Mouse (Mus musculus) kidney, embryonic 15.5 days (tissue): Measurements from ENCODE around the gene Chn2. TPM values are rescaled to one million over a fixed set of nuclear protein-coding genes. Genes with fewer than 3 reads are reported as not detected.

Experiments
- ATAC-seq: fragments of 200-750 bp; cut with Nextera tagmentation; replicated peaks from 2 replicates; pipeline ENCODE4 v1.8.0; 2017; ENCODE audit warnings: moderate TSS enrichment; ENCODE audit not compliant: low FRiP score
- H3K27ac ChIP-seq: fragments of 300-500 bp; sonication (generic); 2 replicates; pipeline ENCODE4 v1.5.1; 2015; ENCODE audit warnings: mild to moderate bottlenecking, inconsistent platforms
- H3K27me3 ChIP-seq: fragments of 300-500 bp; sonication (generic); 2 replicates; pipeline ENCODE4 v1.6.1; 2015; ENCODE audit warnings: inconsistent platforms
- H3K36me3 ChIP-seq: fragments of 300-500 bp; sonication (generic); 2 replicates; pipeline ENCODE4 v1.6.1; 2015; ENCODE audit warnings: inconsistent platforms
- H3K4me1 ChIP-seq: fragments of 300-500 bp; sonication (generic); 2 replicates; pipeline ENCODE4 v1.6.1; 2015; ENCODE audit warnings: inconsistent platforms
- H3K4me2 ChIP-seq: fragments of 300-500 bp; sonication (generic); 2 replicates; pipeline ENCODE4 v1.6.1; 2015; ENCODE audit warnings: moderate library complexity, mild to moderate bottlenecking, inconsistent platforms
- H3K4me3 ChIP-seq: fragments of 300-500 bp; sonication (generic); replicated peaks from 2 replicates; pipeline ENCODE4 v1.5.1; 2015; ENCODE audit warnings: mild to moderate bottlenecking, inconsistent platforms
- H3K9ac ChIP-seq: fragments of 300-500 bp; sonication (generic); 2 replicates; pipeline ENCODE4 v1.6.1; 2015; ENCODE audit warnings: mild to moderate bottlenecking, inconsistent platforms
- H3K9me3 ChIP-seq: fragments of 300-500 bp; sonication (generic); replicated peaks from 2 replicates; pipeline ENCODE4 v1.6.1; 2016; ENCODE audit warnings: inconsistent platforms
- WGBS: fragments of 180-500 bp; shearing (Covaris S2); methylation state at CpG from one replicate; pipeline ENCODE4 v1.1.7; 2015; ENCODE audit warnings: mixed read lengths; 5-methylcytosine and 5-hydroxymethylcytosine counted together
- polyA plus RNA-seq: library from polyadenylated mRNA; unstranded; fragments of >200 nt; fragmentation: Nextera tagmentation; extraction: Ambion mirVana; gene quantifications from 2 replicates; pipeline ENCODE4 v1.2.1, GENCODE M21; 2015

Chn2 gene
- polyA plus RNA-seq, 1 experiment from 2014 or later: 15.5 TPM

DNA sequence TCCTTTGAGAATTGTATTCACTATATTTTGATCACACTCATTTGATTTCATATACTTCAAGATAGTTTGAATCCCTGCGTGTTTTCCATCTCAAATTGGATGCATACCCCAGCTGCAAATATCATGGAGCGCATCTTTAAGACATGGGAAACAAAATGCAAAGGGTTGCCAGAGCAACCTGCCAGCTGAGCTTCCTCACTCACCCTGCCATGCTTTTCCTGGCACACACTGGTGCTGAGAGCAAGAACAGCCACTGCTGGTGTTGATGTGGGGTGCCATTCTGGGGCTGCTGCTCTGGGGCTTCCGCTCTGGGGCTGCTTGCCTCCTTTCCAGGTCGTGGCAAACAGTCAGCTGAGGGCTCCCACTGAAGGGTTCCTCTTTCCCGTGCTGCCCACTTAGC lies 247.5 kb downstream of the Chn2 start:
- H3K9ac ChIP-seq: no peak overlapping the region
- no peaks in the 10 kb centered on the region for H3K4me1 ChIP-seq
- no peak for ATAC-seq
- no peak overlapping the region for H3K27ac ChIP-seq
- no peaks in the 10 kb centered on the region for H3K9me3 ChIP-seq
- H3K4me2 ChIP-seq: no peak overlapping the region
- peaks cover 31% of the 10 kb centered on the region for H3K27me3 ChIP-seq
- no peak overlapping the region for H3K4me3 ChIP-seq
- H3K36me3 ChIP-seq: no peaks in the 10 kb centered on the region
- 77% methylated on average over 5 of the region's 5 CpGs for WGBS

DNA sequence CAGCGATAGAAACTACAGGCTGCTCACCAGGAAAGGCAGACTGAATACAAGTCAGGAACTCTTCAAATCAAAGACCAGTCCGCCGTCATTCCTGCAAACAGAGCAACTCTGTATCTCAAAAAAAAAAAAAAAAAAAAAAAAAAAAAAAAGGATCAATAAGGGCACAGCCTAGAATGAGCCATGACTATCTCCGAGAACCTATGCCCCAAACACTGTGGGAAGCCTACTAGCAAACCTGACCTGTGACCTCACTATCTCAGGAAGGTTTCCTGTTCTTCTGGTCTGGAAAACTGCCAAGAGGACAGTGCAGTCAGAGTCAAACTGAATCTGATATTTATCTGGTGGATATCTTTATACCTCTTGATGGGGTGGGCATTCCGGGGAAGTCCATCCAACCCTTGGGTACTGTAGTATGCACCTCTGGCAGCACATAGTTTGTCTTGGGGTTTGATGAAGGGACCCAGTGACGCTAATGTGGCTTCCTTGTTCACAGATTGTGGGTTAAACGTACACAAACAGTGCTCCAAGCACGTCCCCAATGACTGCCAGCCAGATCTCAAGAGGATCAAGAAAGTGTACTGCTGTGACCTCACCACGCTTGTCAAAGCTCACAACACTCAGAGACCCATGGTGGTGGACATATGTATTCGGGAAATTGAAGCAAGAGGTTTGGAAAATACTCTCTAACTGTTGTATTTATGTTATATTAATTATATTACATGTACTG lies 250.6 kb downstream of the Chn2 start:
- Histone ChIP-seq H3K9me3 (no peaks in the 10 kb centered on the region), H3K4me3 (no peak overlapping the region), H3K9ac (no peak overlapping the region), H3K36me3 (peaks cover 2% of the 10 kb centered on the region; the same call in 1 of the 2 replicates), H3K4me2 (no peak overlapping the region), H3K4me1 (no peaks in the 10 kb centered on the region), H3K27me3 (peaks cover 15% of the 10 kb centered on the region; the same call in 1 of the 2 replicates), H3K27ac (no peak overlapping the region)
- ATAC-seq: no peak
- WGBS: 78% methylated on average over 10 of the region's 10 CpGs

- H3K9ac ChIP-seq: no peak overlapping the region
- H3K9me3 ChIP-seq: no peaks in the 10 kb centered on the region
- H3K27ac ChIP-seq: no peak overlapping the region
- no peaks in the 10 kb centered on the region for H3K4me1 ChIP-seq
- H3K36me3 ChIP-seq: peaks cover 12% of the 10 kb centered on the region
- ATAC-seq: no peak
- WGBS: 87% methylated on average over 2 of the region's 2 CpGs
- no peak overlapping the region for H3K4me2 ChIP-seq
- no peaks in the 10 kb centered on the region for H3K27me3 ChIP-seq
- H3K4me3 ChIP-seq: no peak overlapping the region
Observed at GRCm38 (mm10) chr6:54297231-54297630, 257.9 kb downstream of the Chn2 start.

DNA sequence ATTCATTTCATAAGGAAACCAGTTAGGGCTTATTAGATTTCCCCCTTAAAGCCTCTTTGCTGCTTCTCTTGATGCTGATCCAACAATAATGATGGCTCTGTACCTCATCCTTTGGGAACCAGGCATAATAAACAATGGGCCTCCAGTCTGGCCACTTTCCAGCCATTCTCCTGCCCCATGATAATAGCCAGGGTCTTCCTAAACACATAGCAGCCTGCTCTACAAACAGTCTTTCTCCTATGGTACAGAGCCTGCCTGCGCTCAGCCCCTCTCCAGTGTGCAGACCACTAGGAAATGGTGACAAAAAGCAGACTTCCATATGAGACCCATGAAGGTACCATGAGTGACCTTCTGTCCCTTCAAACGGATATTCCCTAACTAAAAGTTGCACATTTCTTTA lies 260.1 kb downstream of the Chn2 start:
- Histone ChIP-seq H3K36me3 (peaks cover 9% of the 10 kb centered on the region), H3K27ac (0 out of 2 replicates have a peak overlapping the region, but pooled peaks have one; percentile 35), H3K9ac (no peak overlapping the region), H3K4me1 (no peaks in the 10 kb centered on the region), H3K4me3 (no peak overlapping the region), H3K27me3 (no peaks in the 10 kb centered on the region), H3K9me3 (no peaks in the 10 kb centered on the region), H3K4me2 (no peak overlapping the region)
- 72% methylated on average over 2 of the region's 2 CpGs for WGBS
- no peak for ATAC-seq

- 68% methylated on average over 1 of the region's 1 CpGs for WGBS
- no peak overlapping the region for H3K4me2 ChIP-seq
- no peaks in the 10 kb centered on the region for H3K4me1 ChIP-seq
- H3K27ac ChIP-seq: no peak overlapping the region
- H3K4me3 ChIP-seq: no peak overlapping the region
- H3K9ac ChIP-seq: no peak overlapping the region
- H3K36me3 ChIP-seq: no peaks in the 10 kb centered on the region
- H3K9me3 ChIP-seq: no peaks in the 10 kb centered on the region
- H3K27me3 ChIP-seq: no peaks in the 10 kb centered on the region
- ATAC-seq: no peak
Observed at GRCm38 (mm10) chr6:54305777-54306176, 266.4 kb downstream of the Chn2 start.

- H3K9ac ChIP-seq: no peak overlapping the region
- H3K36me3 ChIP-seq: no peaks in the 10 kb centered on the region
- no peaks in the 10 kb centered on the region for H3K27me3 ChIP-seq
- H3K4me2 ChIP-seq: no peak overlapping the region
- H3K4me1 ChIP-seq: peaks cover 4% of the 10 kb centered on the region
- no peak overlapping the region for H3K4me3 ChIP-seq
- H3K9me3 ChIP-seq: no peaks in the 10 kb centered on the region
- WGBS: 77% methylated on average over 2 of the region's 2 CpGs
- no peak overlapping the region for H3K27ac ChIP-seq
- no peak for ATAC-seq
Observed at GRCm38 (mm10) chr6:54313071-54313470, 273.7 kb downstream of the Chn2 start.

GRCm38 (mm10) chr6:54318618-54319017 lies 279.3 kb downstream of the Chn2 start:
- Histone ChIP-seq H3K9ac (no peak overlapping the region), H3K27me3 (peaks cover 4% of the 10 kb centered on the region; the same call in 1 of the 2 replicates), H3K36me3 (no peaks in the 10 kb centered on the region), H3K4me1 (peaks cover 14% of the 10 kb centered on the region), H3K9me3 (no peaks in the 10 kb centered on the region), H3K4me3 (no peak overlapping the region), H3K27ac (peak overlapping the region; percentile 20; the same call in 1 of the 2 replicates), H3K4me2 (no peak overlapping the region)
- WGBS: 70% methylated on average over 9 of the region's 9 CpGs
- ATAC-seq: 0 out of 2 replicates have a peak, but pooled peaks have one; percentile 61

- 47% methylated on average over 3 of the region's 3 CpGs for WGBS
- ATAC-seq: peak; percentile 91
Observed at GRCm38 (mm10) chr6:54319198-54319597, 279.8 kb downstream of the Chn2 start.

DNA sequence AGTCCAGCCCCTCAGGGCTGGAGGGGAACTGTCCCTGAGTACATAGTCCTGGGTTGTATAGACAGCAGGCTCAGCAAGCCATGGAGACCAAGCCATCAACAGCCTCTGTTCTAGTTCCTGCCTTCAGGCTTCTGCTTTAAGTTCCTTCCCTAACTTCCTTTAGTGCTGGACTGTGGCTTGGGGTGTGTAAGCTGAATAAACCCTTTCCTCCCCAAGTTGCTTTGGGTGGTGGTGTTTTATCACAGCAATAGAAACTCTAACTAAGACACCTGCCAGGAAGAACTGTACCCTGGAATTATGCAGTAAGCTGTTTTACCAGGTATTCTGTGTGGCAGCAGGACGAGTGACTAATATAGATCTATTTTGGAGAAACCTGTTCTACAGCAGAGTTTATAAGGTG lies 280.9 kb downstream of the Chn2 start:
- no peak for ATAC-seq
- Histone ChIP-seq H3K4me3 (no peak overlapping the region), H3K4me1 (peaks cover 14% of the 10 kb centered on the region), H3K27ac (peak overlapping the region; percentile 48), H3K27me3 (peaks cover 18% of the 10 kb centered on the region), H3K9me3 (no peaks in the 10 kb centered on the region), H3K36me3 (no peaks in the 10 kb centered on the region), H3K4me2 (no peak overlapping the region), H3K9ac (no peak overlapping the region)
- WGBS: 75% methylated on average over 1 of the region's 1 CpGs

More at GRCm38 (mm10) chr6:54319198-54319597, 279.8 kb downstream of the Chn2 start:
- Histone ChIP-seq H3K4me1 (peaks cover 14% of the 10 kb centered on the region), H3K27ac (peak overlapping the region; percentile 41; the same call in 1 of the 2 replicates), H3K27me3 (peaks cover 8% of the 10 kb centered on the region), H3K9me3 (no peaks in the 10 kb centered on the region), H3K36me3 (no peaks in the 10 kb centered on the region), H3K4me2 (no peak overlapping the region), H3K9ac (no peak overlapping the region), H3K4me3 (no peak overlapping the region)

DNA sequence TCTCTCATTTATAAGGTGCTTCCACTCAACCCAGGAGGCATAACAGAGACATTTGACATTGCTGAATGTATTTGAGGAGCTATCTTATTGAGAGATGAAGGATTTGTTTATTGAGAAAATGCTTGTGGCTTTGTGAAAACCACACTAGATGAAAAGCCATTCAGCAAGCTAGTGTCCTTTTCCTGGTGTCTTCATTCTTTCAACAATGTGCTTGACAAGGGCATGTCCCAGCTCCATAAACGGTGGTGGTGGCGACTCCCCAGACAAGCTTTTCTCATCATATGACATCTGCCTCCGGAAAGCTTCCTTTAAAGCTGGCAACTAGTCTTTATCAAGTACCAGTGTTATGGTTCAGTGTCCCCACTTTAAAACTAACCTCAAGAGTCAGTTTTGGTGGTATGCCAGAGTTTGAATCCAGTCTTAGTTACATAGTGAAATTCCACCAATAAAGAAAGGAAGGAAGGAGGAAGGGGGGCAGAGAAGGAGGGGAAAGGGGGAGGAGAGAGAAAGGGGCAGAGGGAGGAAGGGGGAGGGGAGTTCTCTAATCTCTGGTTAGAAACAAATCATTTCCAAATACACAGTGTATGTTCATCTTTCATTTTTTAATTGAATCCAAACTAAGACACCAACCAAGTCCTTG lies 286.0 kb downstream of the Chn2 start, which contains the start of gene Prr15:
TSS of gene Prr15 (plus strand) at position 590 of the 640 bp plus-strand sequence.
- 45% methylated on average over 3 of the region's 3 CpGs for WGBS
- H3K9me3 ChIP-seq: no peaks in the 10 kb centered on the region
- H3K4me3 ChIP-seq: peak within 1 kb of the TSS; percentile 55
- H3K4me1 ChIP-seq: peaks cover 35% of the 10 kb centered on the region
- peaks cover 47% of the 10 kb centered on the region for H3K27me3 ChIP-seq
- H3K9ac ChIP-seq: peak within 1 kb of the TSS; percentile 47; the same call in 1 of the 2 replicates
- peak within 1 kb of the TSS; percentile 98 for H3K4me2 ChIP-seq
- no peaks in the 10 kb centered on the region for H3K36me3 ChIP-seq
- H3K27ac ChIP-seq: no peak within 1 kb of the TSS
- no peak for ATAC-seq

DNA sequence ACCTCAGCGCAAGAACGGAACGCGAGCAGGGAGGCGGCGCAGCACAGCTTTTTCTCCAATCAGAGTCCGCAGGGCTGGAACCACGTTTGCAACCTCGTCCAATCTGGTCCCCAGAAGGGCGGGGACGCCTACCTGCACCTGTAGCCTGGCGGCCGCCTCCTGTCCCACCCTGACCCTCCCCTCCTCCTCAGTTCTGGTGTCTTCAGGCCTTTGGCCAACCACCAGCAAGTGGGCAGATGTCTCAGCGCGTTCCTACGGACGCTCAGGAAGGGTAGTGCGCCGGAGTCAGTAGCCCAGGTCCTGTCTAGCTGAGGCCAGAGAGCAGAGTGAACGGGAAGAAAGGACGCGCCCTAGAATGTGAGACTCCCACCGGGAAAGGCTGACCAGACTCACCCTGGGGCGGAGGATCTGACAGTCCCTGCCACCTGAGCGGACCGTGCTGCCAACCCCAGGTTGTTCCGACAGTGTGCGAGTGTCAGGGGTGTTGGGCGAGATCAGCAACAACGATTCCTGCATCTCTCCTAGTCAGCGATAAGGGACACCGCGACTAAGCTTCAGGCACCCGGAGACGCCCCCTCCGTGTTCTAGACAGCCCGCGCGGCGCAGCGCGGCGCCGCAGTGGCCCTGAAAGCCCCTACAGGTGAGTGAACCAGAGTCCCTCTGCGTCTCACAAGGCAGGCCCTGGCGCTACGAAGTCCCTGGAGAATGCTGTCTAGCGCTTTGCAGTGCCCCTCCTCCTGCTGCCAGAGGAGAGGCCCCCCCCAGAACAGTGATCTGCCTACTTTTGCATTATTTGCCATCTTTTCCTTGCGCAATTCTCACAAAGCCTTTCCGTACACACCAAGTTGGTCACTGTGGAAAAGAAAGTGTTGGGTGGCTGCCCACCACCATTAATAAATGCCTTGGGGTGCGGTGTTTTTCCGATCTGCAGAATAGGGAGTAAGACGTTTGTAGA lies 287.6 kb downstream of the Chn2 start:
- H3K4me1 ChIP-seq: peaks cover 45% of the 10 kb centered on the region
- peaks cover 47% of the 10 kb centered on the region for H3K27me3 ChIP-seq
- WGBS: under 1% methylated on average over 53 of the region's 53 CpGs
- H3K4me3 ChIP-seq: peak overlapping the region; percentile 55
- no peaks in the 10 kb centered on the region for H3K36me3 ChIP-seq
- H3K4me2 ChIP-seq: peak overlapping the region; percentile 98
- ATAC-seq: peak; percentile 90
- peak overlapping the region; percentile 49 for H3K27ac ChIP-seq
- peak overlapping the region; percentile 47 for H3K9ac ChIP-seq
- H3K9me3 ChIP-seq: no peaks in the 10 kb centered on the region
